Mouse (Mus musculus): ENCODE measurements around the gene Ccdc9.

DNA sequence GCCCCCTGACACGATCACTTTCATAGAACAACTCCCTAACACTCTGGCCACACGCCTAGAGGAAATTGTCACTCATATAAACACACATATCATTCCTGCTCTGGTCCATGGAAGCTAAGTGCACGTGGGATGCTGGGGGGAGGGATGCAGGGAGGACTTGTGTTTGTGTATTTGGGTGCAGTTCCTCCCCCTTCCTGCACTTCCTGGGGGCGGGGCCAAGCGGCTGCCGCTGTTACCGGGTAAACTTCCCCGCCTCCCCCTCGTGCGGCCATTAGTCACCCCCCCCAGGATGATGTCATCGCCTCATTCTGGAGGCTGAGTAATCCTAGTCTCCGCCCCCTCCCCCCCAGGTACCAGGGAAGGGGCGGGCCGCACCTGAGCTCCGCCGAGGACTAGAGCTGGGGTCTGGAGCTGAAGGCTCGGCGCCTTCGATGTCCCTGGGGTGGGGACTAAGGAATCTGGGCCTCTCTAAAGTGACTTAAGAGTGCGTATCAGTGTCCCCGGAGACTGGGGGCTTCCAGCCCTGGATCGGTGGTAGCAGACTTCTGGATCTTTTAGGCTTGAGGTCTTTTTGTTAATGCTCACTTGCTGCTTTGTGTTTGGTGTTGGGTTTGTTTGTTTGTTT is 10.3 kb upstream of the Ccdc9 start:
- 0 out of 2 replicates have a peak, but pooled peaks have one; percentile 31 for TF ChIP-seq POLR2A (IDR thresholded peaks at IDR 0.05; ENCODE audit: insufficient read depth, low read depth, low read length)
- no peak for TF ChIP-seq CTCF (IDR thresholded peaks at IDR 0.05; ENCODE audit: insufficient read depth, low read depth, low read length)
